Mouse (Mus musculus) lung, embryonic 15.5 days (tissue): Measurements from ENCODE around the gene Elk3. TPM values are rescaled to one million over a fixed set of nuclear protein-coding genes. Genes with fewer than 3 reads are reported as not detected.

Source experiments
- ATAC-seq: fragments of 200-750 bp; cut with Nextera tagmentation; 2 replicates; pipeline ENCODE4 v1.8.0; 2017; ENCODE audit warnings: moderate number of reproducible peaks, borderline replicate concordance; ENCODE audit not compliant: low FRiP score, low TSS enrichment; ENCODE audit errors: extremely low read depth
- H3K27ac ChIP-seq: fragments of 300-500 bp; sonication (generic); 2 replicates; pipeline ENCODE4 v1.5.1; 2015; ENCODE audit warnings: moderate library complexity, mild to moderate bottlenecking, inconsistent platforms
- H3K27me3 ChIP-seq: fragments of 300-500 bp; sonication (generic); 2 replicates; pipeline ENCODE4 v1.6.1; 2015; ENCODE audit warnings: inconsistent platforms
- H3K36me3 ChIP-seq: fragments of 300-500 bp; sonication (generic); 2 replicates; pipeline ENCODE4 v1.6.1; 2015; ENCODE audit warnings: inconsistent platforms
- H3K4me1 ChIP-seq: fragments of 300-500 bp; sonication (generic); 2 replicates; pipeline ENCODE4 v1.6.1; 2015; ENCODE audit warnings: inconsistent platforms
- H3K4me2 ChIP-seq: fragments of 300-500 bp; sonication (generic); 2 replicates; pipeline ENCODE4 v1.6.1; 2015; ENCODE audit warnings: inconsistent platforms, mild to moderate bottlenecking, moderate library complexity
- H3K4me3 ChIP-seq: fragments of 300-500 bp; sonication (generic); 2 replicates; pipeline ENCODE4 v1.5.1; 2015; ENCODE audit warnings: mild to moderate bottlenecking, inconsistent platforms
- H3K9ac ChIP-seq: fragments of 300-500 bp; sonication (generic); 2 replicates; pipeline ENCODE4 v1.6.1; 2015; ENCODE audit warnings: inconsistent platforms
- H3K9me3 ChIP-seq: fragments of 300-500 bp; sonication (generic); 2 replicates; pipeline ENCODE4 v1.6.1; 2016; ENCODE audit warnings: inconsistent platforms
- WGBS: fragments of 180-500 bp; shearing (Covaris S2); methylation state at CpG from one replicate; pipeline ENCODE4 v1.1.7; 2015; 5-methylcytosine and 5-hydroxymethylcytosine counted together
- polyA plus RNA-seq: library from polyadenylated mRNA; unstranded; fragments of >200 nt; fragmentation: Nextera tagmentation; extraction: Ambion mirVana; gene quantifications from 2 replicates; pipeline ENCODE4 v1.2.1, GENCODE M21; 2015

Gene Elk3
- polyA plus RNA-seq, 1 experiment from 2014 or later, result 52.3 TPM

DNA sequence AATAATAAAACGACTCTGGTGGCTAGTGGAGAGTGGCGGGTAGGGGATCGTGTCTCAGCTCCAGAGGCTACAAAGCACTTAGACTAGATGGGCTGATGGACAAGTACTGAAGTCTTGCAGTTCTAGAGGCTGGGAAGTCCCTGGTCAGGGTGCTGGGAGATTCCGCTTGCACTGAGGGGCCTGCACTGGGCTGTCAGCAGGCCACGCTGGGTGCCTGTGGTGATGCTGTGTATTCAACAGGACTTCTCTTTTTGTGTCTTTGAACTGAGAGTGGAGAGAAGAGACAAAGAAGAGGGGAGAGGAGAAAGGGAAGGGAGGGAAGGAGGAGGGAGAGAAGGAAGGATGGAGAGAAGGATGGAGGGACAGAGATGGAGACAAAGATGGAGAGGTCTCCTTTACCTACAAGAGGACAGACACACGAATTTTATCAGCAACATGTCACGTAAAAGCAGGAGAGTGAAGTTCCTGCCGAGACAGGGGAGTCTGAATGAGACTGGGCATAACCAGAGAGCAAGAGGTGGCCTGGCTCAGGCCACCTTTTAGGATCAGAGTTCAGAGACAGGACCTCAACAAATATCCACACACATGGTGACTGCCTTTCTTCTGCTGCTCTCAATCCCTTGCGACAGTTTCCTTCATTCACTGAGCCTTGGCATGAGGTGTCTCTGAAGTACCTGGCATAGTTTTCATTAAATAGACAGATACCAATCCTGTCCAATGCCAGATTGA lies 35.4 kb upstream of the Elk3 start:
- H3K9ac ChIP-seq, result no peak overlapping the region
- no peak overlapping the region for H3K27ac ChIP-seq
- ATAC-seq, result no peak
- H3K4me2 ChIP-seq, result no peak overlapping the region
- no peaks in the 10 kb centered on the region for H3K27me3 ChIP-seq
- H3K36me3 ChIP-seq, result no peaks in the 10 kb centered on the region
- no peak overlapping the region for H3K4me3 ChIP-seq
- H3K4me1 ChIP-seq, result peaks cover 14% of the 10 kb centered on the region
- 71% methylated on average over 9 of the region's 9 CpGs for WGBS
- no peaks in the 10 kb centered on the region for H3K9me3 ChIP-seq

DNA sequence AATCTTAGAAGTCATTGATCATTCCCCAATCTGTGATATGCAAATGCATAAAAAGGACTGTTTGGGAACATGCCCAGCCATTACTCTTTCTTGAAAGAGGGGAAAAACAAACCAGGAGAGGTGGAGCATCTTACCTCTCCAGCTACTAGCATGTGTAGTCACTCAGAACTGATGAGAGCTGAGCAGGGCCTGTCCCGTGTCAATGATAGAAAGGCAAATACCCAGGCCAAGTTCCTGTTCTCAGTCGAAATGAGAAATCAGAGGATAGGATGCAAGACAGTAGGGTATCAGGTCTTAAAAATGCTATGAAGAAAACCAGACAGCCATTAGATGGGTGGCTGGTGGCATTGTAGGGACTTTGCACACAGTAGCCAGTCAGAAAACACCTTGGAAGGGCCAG lies 34.6 kb upstream of the Elk3 start:
- Histone ChIP-seq H3K36me3 (no peaks in the 10 kb centered on the region), H3K4me1 (peaks cover 14% of the 10 kb centered on the region), H3K27ac (no peak overlapping the region), H3K4me3 (no peak overlapping the region), H3K9ac (no peak overlapping the region), H3K27me3 (no peaks in the 10 kb centered on the region), H3K4me2 (no peak overlapping the region), H3K9me3 (no peaks in the 10 kb centered on the region)
- no peak for ATAC-seq
- 80% methylated on average over 2 of the region's 2 CpGs for WGBS

DNA sequence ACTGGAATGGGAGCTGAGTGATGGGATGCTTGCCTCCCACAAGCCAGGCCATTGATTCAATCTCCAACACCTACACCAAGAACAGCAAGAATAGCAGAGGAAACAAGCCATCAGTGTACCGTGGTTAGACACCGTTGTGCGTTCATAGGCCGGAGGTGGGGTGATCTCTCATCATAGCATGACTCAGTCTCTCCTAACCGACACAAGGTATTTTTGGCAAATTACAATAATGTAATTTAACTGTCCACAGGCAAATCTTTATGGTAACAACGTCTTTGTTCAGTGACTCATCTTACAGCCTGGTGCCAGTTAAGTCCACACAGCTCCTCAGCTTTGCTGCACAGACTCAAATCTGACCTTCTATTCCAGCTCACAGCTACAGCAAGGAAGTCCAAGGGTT lies 32.5 kb upstream of the Elk3 start:
- no peak overlapping the region for H3K9ac ChIP-seq
- 82% methylated on average over 6 of the region's 6 CpGs for WGBS
- no peak overlapping the region for H3K4me2 ChIP-seq
- no peaks in the 10 kb centered on the region for H3K36me3 ChIP-seq
- H3K27me3 ChIP-seq, result no peaks in the 10 kb centered on the region
- H3K4me1 ChIP-seq, result peaks cover 14% of the 10 kb centered on the region
- no peak overlapping the region for H3K4me3 ChIP-seq
- no peak overlapping the region for H3K27ac ChIP-seq
- H3K9me3 ChIP-seq, result no peaks in the 10 kb centered on the region
- ATAC-seq, result no peak

DNA sequence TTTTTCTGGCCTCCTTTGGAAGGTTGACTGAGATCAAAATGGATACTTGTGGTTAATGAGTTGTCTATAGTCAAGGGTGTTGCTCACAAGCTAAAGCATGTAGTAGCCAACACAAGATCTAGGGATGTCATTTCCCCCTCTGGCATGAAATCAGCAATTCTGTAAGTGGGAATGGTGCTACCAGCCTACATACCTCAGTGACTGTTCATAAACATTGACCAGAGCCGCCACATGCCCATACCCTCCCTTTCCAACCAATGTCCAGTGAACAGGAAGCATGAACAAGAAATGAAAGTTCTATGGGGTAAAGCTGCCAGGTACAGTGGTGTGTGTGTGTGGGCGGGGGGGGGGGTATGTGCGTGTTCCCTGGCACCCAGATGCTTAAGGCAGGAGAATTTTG lies 32.1 kb upstream of the Elk3 start:
- H3K9me3 ChIP-seq, result no peaks in the 10 kb centered on the region
- WGBS, result 87% methylated on average over 3 of the region's 3 CpGs
- H3K27me3 ChIP-seq, result no peaks in the 10 kb centered on the region
- peaks cover 9% of the 10 kb centered on the region for H3K4me1 ChIP-seq
- ATAC-seq, result no peak
- no peak overlapping the region for H3K27ac ChIP-seq
- H3K9ac ChIP-seq, result no peak overlapping the region
- no peak overlapping the region for H3K4me2 ChIP-seq
- H3K36me3 ChIP-seq, result no peaks in the 10 kb centered on the region
- no peak overlapping the region for H3K4me3 ChIP-seq

DNA sequence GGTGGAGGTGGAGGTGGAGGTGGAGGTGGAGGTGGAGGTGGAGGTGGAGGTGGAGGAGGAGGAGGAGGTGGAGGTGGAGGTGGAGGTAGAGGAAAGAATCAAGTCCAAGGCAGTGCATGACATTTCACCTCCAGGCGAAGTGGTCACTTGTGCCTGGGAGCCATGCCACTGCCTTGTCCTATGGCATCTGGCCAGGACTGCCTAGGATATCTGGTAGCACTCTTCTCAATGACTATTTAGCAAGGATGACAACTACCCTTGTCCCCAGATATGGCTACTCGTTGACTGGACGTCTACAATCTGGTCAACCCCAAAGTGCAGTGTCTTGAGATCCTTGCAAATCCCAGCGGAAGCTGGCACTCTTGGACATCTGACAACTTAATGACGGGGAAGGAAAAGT lies 27.6 kb upstream of the Elk3 start:
- Histone ChIP-seq H3K36me3 (no peaks in the 10 kb centered on the region), H3K4me3 (no peak overlapping the region), H3K9ac (no peak overlapping the region), H3K27me3 (no peaks in the 10 kb centered on the region), H3K4me2 (no peak overlapping the region), H3K27ac (no peak overlapping the region), H3K4me1 (peaks cover 9% of the 10 kb centered on the region), H3K9me3 (no peaks in the 10 kb centered on the region)
- ATAC-seq, result no peak
- WGBS, result 69% methylated on average over 5 of the region's 5 CpGs

DNA sequence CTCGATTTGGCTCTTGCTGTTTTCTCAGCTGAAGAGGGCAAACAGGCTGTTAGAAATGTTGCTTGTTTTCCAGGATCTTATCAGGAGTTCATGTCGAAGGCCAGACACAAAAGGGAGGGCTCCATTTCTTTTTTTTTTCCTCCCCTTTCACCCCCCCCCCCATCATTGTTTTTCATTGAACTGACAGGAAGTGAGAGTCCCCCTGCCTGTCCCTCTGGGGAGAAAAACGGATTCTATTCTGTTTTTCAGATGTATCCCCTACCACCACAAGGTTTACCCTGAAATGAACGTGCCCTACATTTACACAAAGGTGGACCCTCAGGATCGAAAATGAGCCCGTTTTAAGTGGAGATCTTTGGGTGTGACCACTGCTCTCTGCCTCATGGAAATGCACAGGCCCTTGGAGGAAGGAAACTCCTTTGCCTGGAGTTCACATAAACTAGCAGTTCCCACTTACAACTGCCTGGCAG lies 25.6 kb upstream of the Elk3 start:
- Histone ChIP-seq H3K4me1 (peaks cover 9% of the 10 kb centered on the region), H3K4me2 (no peak overlapping the region), H3K9ac (no peak overlapping the region), H3K9me3 (no peaks in the 10 kb centered on the region), H3K36me3 (no peaks in the 10 kb centered on the region), H3K27me3 (no peaks in the 10 kb centered on the region), H3K4me3 (no peak overlapping the region), H3K27ac (peak overlapping the region; percentile 72)
- no peak for ATAC-seq
- 33% methylated on average over 6 of the region's 6 CpGs for WGBS

DNA sequence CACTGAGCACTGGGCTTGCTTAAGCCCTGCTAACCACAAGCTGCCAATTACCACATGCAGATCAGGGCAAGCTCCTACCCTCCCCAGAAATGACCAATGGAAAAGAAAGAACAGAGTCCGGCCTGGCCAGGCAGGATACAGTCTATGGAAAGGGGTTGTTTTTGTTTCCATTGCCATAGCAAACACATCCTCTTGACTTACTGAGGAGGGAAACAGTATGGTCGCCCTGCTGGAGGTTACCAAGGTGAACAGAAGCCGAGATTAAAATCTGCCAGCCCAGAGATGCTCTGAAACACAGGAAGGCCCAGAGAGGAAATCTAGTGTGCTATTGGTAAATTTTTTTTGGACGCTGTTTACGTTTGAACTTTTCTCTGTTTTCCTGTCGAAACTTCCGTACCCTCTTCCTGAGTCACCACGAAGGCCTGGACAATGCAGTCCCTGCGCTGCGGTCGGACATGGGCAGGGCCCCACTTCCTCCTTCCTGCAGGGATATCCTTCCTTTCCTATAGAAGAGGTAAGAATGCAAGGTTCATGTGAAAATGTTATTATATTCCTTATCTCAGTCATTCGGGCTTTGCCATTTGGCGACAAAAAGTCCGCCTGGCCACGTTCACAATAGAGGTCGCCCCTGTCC lies 25.0 kb upstream of the Elk3 start:
- 61% methylated on average over 16 of the region's 16 CpGs for WGBS
- H3K4me2 ChIP-seq, result no peak overlapping the region

DNA sequence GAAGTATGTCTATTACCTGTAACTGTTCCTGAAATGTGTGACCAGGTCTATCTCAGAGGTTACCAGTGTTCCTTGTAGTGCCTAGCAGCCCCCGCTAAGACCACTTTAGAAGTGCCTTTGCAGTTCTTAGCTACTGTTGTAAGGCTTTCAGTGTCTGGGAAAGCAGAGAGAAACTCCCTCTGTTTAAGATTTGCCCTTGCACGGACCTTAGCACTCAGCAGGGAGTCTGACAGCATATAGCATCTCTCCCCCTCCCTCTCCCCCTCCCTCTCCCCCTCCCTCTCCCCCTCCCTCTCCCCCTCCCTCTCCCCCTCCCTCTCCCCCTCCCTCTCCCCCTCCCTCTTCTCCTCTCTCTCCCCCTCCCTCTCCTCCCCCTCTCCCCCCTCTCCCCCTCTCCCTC lies 24.1 kb upstream of the Elk3 start:
- no peak overlapping the region for H3K4me3 ChIP-seq
- H3K4me1 ChIP-seq, result peaks cover 9% of the 10 kb centered on the region
- H3K9ac ChIP-seq, result no peak overlapping the region
- no peaks in the 10 kb centered on the region for H3K36me3 ChIP-seq
- no peaks in the 10 kb centered on the region for H3K27me3 ChIP-seq
- no peak for ATAC-seq
- no peak overlapping the region for H3K4me2 ChIP-seq
- 34% methylated on average over 2 of the region's 2 CpGs for WGBS
- no peaks in the 10 kb centered on the region for H3K9me3 ChIP-seq
- no peak overlapping the region for H3K27ac ChIP-seq

More for the DNA sequence above, 25.0 kb upstream of the Elk3 start:
- H3K4me3 ChIP-seq, result no peak overlapping the region
- H3K27ac ChIP-seq, result peak overlapping the region; percentile 72
- no peaks in the 10 kb centered on the region for H3K27me3 ChIP-seq
- H3K9ac ChIP-seq, result no peak overlapping the region
- peak; percentile 74 for ATAC-seq
- H3K36me3 ChIP-seq, result no peaks in the 10 kb centered on the region
- no peaks in the 10 kb centered on the region for H3K9me3 ChIP-seq
- peaks cover 9% of the 10 kb centered on the region for H3K4me1 ChIP-seq

DNA sequence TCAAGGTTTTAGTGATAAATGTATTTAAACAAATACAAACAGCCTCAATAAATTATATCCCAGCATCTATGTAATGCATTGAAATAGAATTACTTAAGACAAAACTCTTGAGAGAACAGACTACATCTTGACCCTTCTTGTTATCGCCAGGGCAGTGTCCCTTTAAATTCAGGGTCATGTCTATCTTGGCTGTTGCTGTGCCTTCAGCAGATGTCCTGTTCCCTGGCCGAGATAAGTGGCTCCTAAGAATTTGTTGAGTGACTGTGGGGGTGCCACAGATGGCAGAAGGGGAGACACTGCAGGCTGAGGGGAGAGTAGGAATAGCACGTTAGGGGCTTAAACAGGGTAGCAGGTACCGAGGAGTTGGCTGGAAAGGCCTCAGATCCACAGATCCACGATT lies 22.3 kb upstream of the Elk3 start:
- 52% methylated on average over 5 of the region's 5 CpGs for WGBS
- no peak overlapping the region for H3K27ac ChIP-seq

DNA sequence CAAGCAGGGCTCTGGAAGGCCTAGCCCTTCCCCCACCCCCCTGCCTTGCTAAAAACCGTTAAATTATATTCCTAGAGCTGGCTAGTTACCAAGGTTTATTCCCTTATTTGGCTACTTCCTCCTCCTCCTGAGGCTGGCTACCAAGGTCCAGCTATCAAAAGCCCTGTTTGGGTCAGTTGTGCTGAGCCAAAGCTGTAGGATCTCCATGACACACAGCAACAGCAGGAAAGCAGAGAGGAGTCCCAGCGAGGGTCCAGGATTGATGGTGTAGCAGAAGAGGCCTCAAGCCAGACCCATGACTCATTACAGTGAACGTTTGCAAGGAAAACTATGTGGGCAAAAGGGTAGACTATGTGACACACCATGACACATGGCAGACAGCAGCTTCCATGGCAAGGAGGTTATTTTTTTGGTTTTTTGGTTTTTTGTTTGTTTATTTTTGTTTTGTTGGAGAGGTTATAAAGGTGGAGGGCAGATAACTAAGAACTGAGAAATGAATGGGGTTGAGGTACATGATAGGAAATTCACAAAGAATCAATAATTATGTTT lies 21.4 kb upstream of the Elk3 start:
- no peak for ATAC-seq
- H3K4me3 ChIP-seq, result no peak overlapping the region
- 34% methylated on average over 3 of the region's 3 CpGs for WGBS

More for the DNA sequence above, 22.3 kb upstream of the Elk3 start:
- H3K27me3 ChIP-seq, result no peaks in the 10 kb centered on the region
- peaks cover 9% of the 10 kb centered on the region for H3K4me1 ChIP-seq
- H3K9ac ChIP-seq, result no peak overlapping the region
- H3K36me3 ChIP-seq, result no peaks in the 10 kb centered on the region
- no peak overlapping the region for H3K4me2 ChIP-seq
- no peak overlapping the region for H3K4me3 ChIP-seq
- H3K9me3 ChIP-seq, result no peaks in the 10 kb centered on the region
- ATAC-seq, result no peak

DNA sequence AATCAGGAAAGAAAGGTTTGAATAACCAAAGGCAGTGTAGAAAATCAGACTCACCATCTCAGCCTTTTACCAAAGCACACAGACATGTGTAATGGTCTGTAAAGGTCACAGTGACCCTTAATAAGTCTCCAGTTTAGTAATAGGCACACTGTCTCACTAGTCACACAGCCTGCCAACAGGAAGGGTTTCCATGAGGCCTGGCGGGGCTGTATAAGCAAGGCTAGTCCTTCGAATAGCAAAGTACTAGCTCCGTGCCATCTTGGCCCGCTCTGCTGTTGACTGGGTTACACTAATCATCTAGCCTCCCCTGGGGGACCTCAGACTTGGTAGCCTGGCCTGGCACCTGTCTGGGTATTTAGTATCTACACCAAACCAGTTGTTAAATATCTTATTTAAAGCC lies 20.6 kb upstream of the Elk3 start:
- H3K9me3 ChIP-seq, result no peaks in the 10 kb centered on the region
- ATAC-seq, result no peak
- H3K27ac ChIP-seq, result no peak overlapping the region
- H3K27me3 ChIP-seq, result no peaks in the 10 kb centered on the region
- H3K36me3 ChIP-seq, result no peaks in the 10 kb centered on the region
- peaks cover 9% of the 10 kb centered on the region for H3K4me1 ChIP-seq
- no peak overlapping the region for H3K4me2 ChIP-seq
- H3K9ac ChIP-seq, result no peak overlapping the region
- no peak overlapping the region for H3K4me3 ChIP-seq
- WGBS, result 82% methylated on average over 4 of the region's 4 CpGs

More for the DNA sequence above, 21.4 kb upstream of the Elk3 start:
- no peak overlapping the region for H3K27ac ChIP-seq
- H3K9me3 ChIP-seq, result no peaks in the 10 kb centered on the region
- H3K36me3 ChIP-seq, result no peaks in the 10 kb centered on the region
- H3K9ac ChIP-seq, result no peak overlapping the region
- H3K4me2 ChIP-seq, result no peak overlapping the region
- H3K27me3 ChIP-seq, result no peaks in the 10 kb centered on the region
- peaks cover 11% of the 10 kb centered on the region for H3K4me1 ChIP-seq

DNA sequence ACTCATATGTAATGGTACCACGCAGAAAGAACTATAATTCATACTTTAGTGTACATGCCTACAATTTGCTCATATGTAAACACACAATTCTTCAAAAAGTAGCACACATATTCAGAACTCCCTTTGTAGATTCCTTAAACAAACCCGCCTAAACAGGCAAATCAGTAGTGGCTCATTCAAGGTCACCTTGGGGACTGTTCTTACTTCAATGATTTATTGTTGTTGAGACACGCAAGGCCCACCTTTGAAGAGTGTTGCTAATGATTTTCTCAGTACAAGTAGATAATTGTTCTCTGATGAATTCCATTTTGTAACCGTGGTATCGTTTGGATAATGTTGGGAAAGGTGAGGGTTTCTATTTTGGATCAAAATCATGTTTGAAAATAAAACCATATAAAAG lies 17.4 kb upstream of the Elk3 start:
- WGBS, result 68% methylated on average over 5 of the region's 5 CpGs
- Histone ChIP-seq H3K4me1 (peaks cover 16% of the 10 kb centered on the region), H3K27me3 (no peaks in the 10 kb centered on the region), H3K36me3 (no peaks in the 10 kb centered on the region), H3K27ac (no peak overlapping the region), H3K4me3 (no peak overlapping the region), H3K9ac (no peak overlapping the region), H3K9me3 (no peaks in the 10 kb centered on the region), H3K4me2 (no peak overlapping the region)
- ATAC-seq, result no peak
